ENCODE assay signal across 27 mouse cellular contexts in genomic region chrX:127104341-127104740, GRCm38 (mm10).
"Had no signal": no experiment of that assay in that cellular context is flagged by ENCODE, and none has a peak within 500 bp of the region (broad histone marks: within the 10 kb centered on the region; RNA-seq: fewer than 3 reads in every experiment).

No protein-coding gene starts in this region.

- H3K9ac ChIP-seq: heart, embryonic 12.5 days; hindbrain, embryonic 12.5 days; hindbrain, embryonic 14.5 days; intestine, embryonic 15.5 days; limb, embryonic 12.5 days; liver, embryonic 13.5 days had no signal

- ATAC-seq: hindbrain, embryonic 16.5 days; inflammation-experienced regulatory T-cells, adult 6 months; intestine, embryonic 15.5 days; intestine, postnatal 0 days had no signal

- DNase-seq: gastrocnemius, adult 2 months; gastrocnemius, postnatal 10 days; gastrocnemius, postnatal 25 days; heart, adult 18-20 months; heart, postnatal 10 days; heart, postnatal 4 days; kidney, adult 18-20 months; kidney, adult 8-10 months; kidney, postnatal 10 days; kidney, postnatal 25 days; kidney, postnatal 4 days; liver; liver, embryonic 13.5 days had no signal

- H3K4me3 ChIP-seq: gastrocnemius, adult 2 months; heart, embryonic 10.5 days; heart, embryonic 12.5 days; hindbrain, embryonic 10.5 days; hindbrain, embryonic 12.5 days; intestine, embryonic 15.5 days; layer of hippocampus, adult 2 months; left cerebral cortex, adult 2 months; limb, embryonic 10.5 days; limb, embryonic 12.5 days; liver, embryonic 13.5 days had no signal

- H3K4me1 ChIP-seq: heart, embryonic 10.5 days; heart, embryonic 12.5 days; hindbrain, embryonic 10.5 days; hindbrain, embryonic 12.5 days; intestine, embryonic 15.5 days; limb, embryonic 10.5 days; limb, embryonic 12.5 days; liver, embryonic 13.5 days had no signal

- H3K9me3 ChIP-seq: heart, embryonic 10.5 days; hindbrain, embryonic 12.5 days; intestine, embryonic 15.5 days; limb, embryonic 10.5 days; limb, embryonic 12.5 days; liver, embryonic 13.5 days had no signal

- H3K36me3 ChIP-seq: heart, embryonic 10.5 days; heart, embryonic 12.5 days; hindbrain, embryonic 10.5 days; hindbrain, embryonic 12.5 days; intestine, embryonic 15.5 days; limb, embryonic 10.5 days; limb, embryonic 12.5 days; liver, embryonic 13.5 days had no signal

- H3K27me3 ChIP-seq: heart, embryonic 12.5 days; hindbrain, embryonic 12.5 days; intestine, embryonic 15.5 days; limb, embryonic 12.5 days; liver, embryonic 13.5 days had no signal

- H3K4me2 ChIP-seq: heart, embryonic 12.5 days; hindbrain, embryonic 12.5 days; hindbrain, embryonic 14.5 days; intestine, embryonic 15.5 days; limb, embryonic 12.5 days; liver, embryonic 11.5 days; liver, embryonic 13.5 days had no signal

- H3K27ac ChIP-seq: gastrocnemius, adult 2 months; heart, embryonic 10.5 days; hindbrain, embryonic 10.5 days; hindbrain, embryonic 12.5 days; hindbrain, embryonic 14.5 days; intestine, embryonic 15.5 days; layer of hippocampus, adult 2 months; left cerebral cortex, adult 2 months; limb, embryonic 10.5 days; limb, embryonic 12.5 days; liver, embryonic 13.5 days had no signal
